Mouse (Mus musculus) intestine, embryonic 16.5 days (tissue): ENCODE data around the gene Snrnp40. TPM values are rescaled to one million over a fixed set of nuclear protein-coding genes. Genes with fewer than 3 reads are reported as not detected.
A peak's percentile ranks its signal among the peaks of the same experiment; 100 is the strongest.

Experiments used
- ATAC-seq: fragments of 200-750 bp; cut with Nextera tagmentation; 2 replicates; pipeline ENCODE4 v1.8.0; 2017; ENCODE audit warnings: moderate TSS enrichment, moderate library complexity
- H3K27ac ChIP-seq: fragments of 300-500 bp; sonication (generic); 2 replicates; pipeline ENCODE4 v1.5.1; 2014; ENCODE audit warnings: mild to moderate bottlenecking, low read length
- H3K27me3 ChIP-seq: fragments of 300-500 bp; sonication (generic); replicated peaks from 2 replicates; pipeline ENCODE4 v1.6.1; 2014; ENCODE audit warnings: low read length, control low read depth, mixed read lengths; ENCODE audit not compliant: control insufficient read depth, insufficient read depth
- H3K36me3 ChIP-seq: fragments of 300-500 bp; sonication (generic); 2 replicates; pipeline ENCODE4 v1.6.1; 2014; ENCODE audit warnings: low read length, control low read depth; ENCODE audit not compliant: control insufficient read depth, insufficient read depth
- H3K4me1 ChIP-seq: fragments of 300-500 bp; sonication (generic); 2 replicates; pipeline ENCODE4 v1.6.1; 2014; ENCODE audit warnings: low read length, control low read depth, mixed read lengths; ENCODE audit not compliant: control insufficient read depth, insufficient read depth
- H3K4me2 ChIP-seq: fragments of 300-500 bp; sonication (generic); 2 replicates; pipeline ENCODE4 v1.6.1; 2014; ENCODE audit warnings: low read depth, low read length, control low read depth
- H3K4me3 ChIP-seq: fragments of 300-500 bp; sonication (generic); 2 replicates; pipeline ENCODE4 v1.5.1; 2014; ENCODE audit warnings: mild to moderate bottlenecking, low read length
- H3K9ac ChIP-seq: fragments of 300-500 bp; sonication (generic); 2 replicates; pipeline ENCODE4 v1.6.1; 2014; ENCODE audit warnings: low read depth, low read length
- H3K9me3 ChIP-seq: fragments of 300-500 bp; sonication (generic); 2 replicates; pipeline ENCODE4 v1.6.1; 2016; ENCODE audit warnings: low read length, control low read depth; ENCODE audit not compliant: control insufficient read depth
- WGBS: fragments of 180-500 bp; shearing (Covaris S2); extraction: QIAGEN DNeasy Blood & Tissue Kit; methylation state at CpG from one replicate; pipeline ENCODE4 v1.1.7; 2014; 5-methylcytosine and 5-hydroxymethylcytosine counted together
- polyA plus RNA-seq: library from polyadenylated mRNA; unstranded; fragments of >200 nt; fragmentation: Nextera tagmentation; extraction: Ambion mirVana; gene quantifications from 2 replicates; pipeline ENCODE4 v1.2.1, GENCODE M21; 2015

Snrnp40 gene
- polyA plus RNA-seq, 1 experiment from 2014 or later: 118 TPM

DNA sequence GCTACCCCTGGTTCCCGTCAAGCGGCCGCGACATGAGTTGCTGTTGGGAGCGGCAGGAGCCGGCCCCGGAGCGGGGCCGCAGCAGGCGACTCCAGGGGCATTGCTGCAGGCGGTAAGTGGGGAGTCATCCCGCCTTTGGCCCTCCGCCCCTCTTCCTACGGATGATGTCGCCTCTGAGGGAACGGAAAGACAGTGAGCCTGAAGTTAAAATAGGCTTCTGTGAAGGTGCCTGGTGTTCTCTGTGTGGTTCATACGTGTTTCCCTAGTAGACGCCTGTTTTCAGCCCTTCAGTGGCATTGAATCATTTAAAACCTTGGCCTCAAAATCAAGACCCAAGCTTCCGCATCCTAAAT lies 282 bp downstream of the Snrnp40 start:
- H3K4me2 ChIP-seq: peak overlapping the region; percentile 78
- H3K36me3 ChIP-seq: no peaks in the 10 kb centered on the region
- under 1% methylated on average over 19 of the region's 19 CpGs for WGBS
- H3K4me3 ChIP-seq: peak overlapping the region; percentile 90
- H3K4me1 ChIP-seq: peaks cover 13% of the 10 kb centered on the region
- H3K9me3 ChIP-seq: no peaks in the 10 kb centered on the region
- H3K27me3 ChIP-seq: no peaks in the 10 kb centered on the region
- H3K27ac ChIP-seq: peak overlapping the region; percentile 69
- ATAC-seq: peak; percentile 40; the same call in 1 of the 2 replicates
- H3K9ac ChIP-seq: peak overlapping the region; percentile 96

DNA sequence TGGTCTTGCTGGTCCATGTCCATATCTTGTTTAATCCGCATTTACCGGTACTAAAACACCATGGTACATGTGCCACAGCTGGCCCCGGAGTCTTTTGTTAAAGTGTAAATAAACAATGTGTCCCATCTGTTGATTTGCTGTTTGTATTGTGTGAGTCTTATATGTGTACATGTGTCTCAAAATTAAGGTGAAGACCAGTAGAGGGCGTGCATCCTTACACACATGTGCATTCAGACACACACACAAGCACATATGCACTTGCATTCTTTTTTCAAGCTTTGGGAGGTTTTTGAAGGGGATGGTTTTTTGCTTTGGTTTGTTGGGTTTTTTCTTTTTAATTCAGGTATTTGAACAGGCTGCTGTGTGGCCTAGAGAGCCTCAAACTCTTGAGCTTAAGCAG lies 16.7 kb downstream of the Snrnp40 start:
- Histone ChIP-seq H3K4me1 (no peaks in the 10 kb centered on the region), H3K4me3 (no peak overlapping the region), H3K27ac (no peak overlapping the region), H3K9me3 (0 out of 2 replicates have a peak, but pooled peaks cover 3% of the 10 kb centered on the region), H3K27me3 (no peaks in the 10 kb centered on the region), H3K4me2 (no peak overlapping the region), H3K9ac (no peak overlapping the region), H3K36me3 (peaks cover 38% of the 10 kb centered on the region)
- WGBS: 86% methylated on average over 4 of the region's 4 CpGs
- no peak for ATAC-seq

DNA sequence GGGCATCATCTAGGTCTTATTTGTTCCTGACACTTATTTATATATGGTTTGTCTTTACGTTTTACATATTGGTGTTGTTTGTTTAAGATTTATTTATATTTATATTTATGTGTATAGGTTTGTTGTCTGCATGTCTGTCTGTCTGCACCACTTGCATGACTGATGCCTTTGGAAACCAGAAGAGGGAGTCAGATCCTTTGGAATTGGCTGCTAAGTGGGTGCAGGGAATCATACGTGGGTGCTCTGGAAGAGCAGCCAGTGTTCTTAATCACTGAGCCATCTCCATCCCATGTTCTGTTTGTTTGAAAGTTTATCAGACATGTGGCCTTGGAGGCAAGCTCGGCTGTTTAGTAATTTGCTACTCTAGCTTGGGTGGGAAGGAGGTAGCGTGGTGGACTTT lies 17.6 kb downstream of the Snrnp40 start:
- WGBS: 70% methylated on average over 4 of the region's 4 CpGs
- Histone ChIP-seq H3K9me3 (0 out of 2 replicates have a peak, but pooled peaks cover 3% of the 10 kb centered on the region), H3K36me3 (peaks cover 38% of the 10 kb centered on the region), H3K27ac (no peak overlapping the region), H3K27me3 (no peaks in the 10 kb centered on the region), H3K4me3 (no peak overlapping the region), H3K4me2 (no peak overlapping the region), H3K9ac (no peak overlapping the region), H3K4me1 (no peaks in the 10 kb centered on the region)
- no peak for ATAC-seq

DNA sequence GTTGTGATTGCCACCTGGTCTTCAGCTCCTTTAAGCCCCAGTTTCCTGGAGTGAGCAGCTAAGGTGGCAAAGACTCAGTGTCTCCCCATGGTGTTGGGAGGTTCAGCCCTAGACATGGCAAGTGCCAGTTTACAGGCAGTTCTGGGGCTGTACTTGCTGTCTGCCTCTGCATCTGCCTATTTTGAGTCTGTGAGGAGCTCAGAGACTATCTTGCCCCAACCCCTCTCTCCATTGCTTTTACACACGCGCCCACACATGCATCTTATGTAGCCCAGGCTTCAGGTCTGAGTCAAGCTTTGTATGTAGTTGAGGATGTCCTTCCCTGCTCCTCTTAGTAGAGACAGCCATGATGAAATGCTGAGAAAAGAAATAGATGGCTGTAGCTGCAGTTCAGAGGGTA lies 19.2 kb downstream of the Snrnp40 start:
- H3K27me3 ChIP-seq: no peaks in the 10 kb centered on the region
- no peak overlapping the region for H3K4me3 ChIP-seq
- H3K27ac ChIP-seq: no peak overlapping the region
- 0 out of 2 replicates have a peak, but pooled peaks cover 3% of the 10 kb centered on the region for H3K9me3 ChIP-seq
- no peaks in the 10 kb centered on the region for H3K4me1 ChIP-seq
- 98% methylated on average over 2 of the region's 2 CpGs for WGBS
- H3K4me2 ChIP-seq: no peak overlapping the region
- no peak overlapping the region for H3K9ac ChIP-seq
- peaks cover 35% of the 10 kb centered on the region for H3K36me3 ChIP-seq
- ATAC-seq: no peak

- H3K36me3 ChIP-seq: peaks cover 38% of the 10 kb centered on the region
Observed at GRCm38 (mm10) chr4:130380418-130380817, 20.5 kb downstream of the Snrnp40 start.

GRCm38 (mm10) chr4:130387256-130387655 lies 27.3 kb downstream of the Snrnp40 start:
- 87% methylated on average over 3 of the region's 3 CpGs for WGBS
- ATAC-seq: no peak
- Histone ChIP-seq H3K9me3 (no peaks in the 10 kb centered on the region), H3K4me1 (no peaks in the 10 kb centered on the region), H3K4me2 (no peak overlapping the region), H3K27ac (no peak overlapping the region), H3K4me3 (no peak overlapping the region), H3K27me3 (no peaks in the 10 kb centered on the region), H3K9ac (no peak overlapping the region), H3K36me3 (peaks cover 31% of the 10 kb centered on the region)

More at GRCm38 (mm10) chr4:130380418-130380817, 20.5 kb downstream of the Snrnp40 start:
- no peaks in the 10 kb centered on the region for H3K27me3 ChIP-seq
- ATAC-seq: no peak
- H3K27ac ChIP-seq: no peak overlapping the region
- no peak overlapping the region for H3K4me2 ChIP-seq
- no peak overlapping the region for H3K4me3 ChIP-seq
- H3K4me1 ChIP-seq: no peaks in the 10 kb centered on the region
- whole genome bisulfite sequencing: 83% methylated on average over 2 of the region's 2 CpGs
- H3K9me3 ChIP-seq: 0 out of 2 replicates have a peak, but pooled peaks cover 3% of the 10 kb centered on the region
- no peak overlapping the region for H3K9ac ChIP-seq

GRCm38 (mm10) chr4:130389496-130389895 lies 29.6 kb downstream of the Snrnp40 start:
- H3K4me2 ChIP-seq: no peak overlapping the region
- no peak for ATAC-seq
- no peaks in the 10 kb centered on the region for H3K9me3 ChIP-seq
- 77% methylated on average over 6 of the region's 6 CpGs for WGBS
- H3K9ac ChIP-seq: no peak overlapping the region
- H3K36me3 ChIP-seq: peaks cover 26% of the 10 kb centered on the region
- H3K4me1 ChIP-seq: no peaks in the 10 kb centered on the region
- no peaks in the 10 kb centered on the region for H3K27me3 ChIP-seq
- no peak overlapping the region for H3K4me3 ChIP-seq
- no peak overlapping the region for H3K27ac ChIP-seq

DNA sequence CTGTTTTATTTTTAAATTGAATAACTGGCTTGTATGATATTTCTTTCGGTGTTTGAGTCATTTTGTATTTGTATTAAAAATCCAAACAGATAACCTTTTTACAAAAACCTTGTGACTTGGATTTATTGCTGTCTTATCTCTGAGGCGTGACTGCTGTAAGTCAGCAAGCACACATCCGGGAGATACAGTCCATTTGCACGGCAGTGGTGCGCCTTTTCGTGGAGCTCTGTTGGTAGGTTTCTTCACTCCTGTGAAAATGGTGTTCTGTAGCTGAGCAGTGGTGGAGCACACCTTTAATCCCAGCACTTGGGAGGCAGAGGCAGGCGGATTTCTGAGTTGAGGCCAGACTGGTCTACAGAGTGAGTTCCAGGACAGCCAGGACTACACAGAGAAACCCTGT lies 30.0 kb downstream of the Snrnp40 start:
- Histone ChIP-seq H3K36me3 (peaks cover 23% of the 10 kb centered on the region), H3K4me1 (no peaks in the 10 kb centered on the region), H3K27ac (no peak overlapping the region), H3K27me3 (no peaks in the 10 kb centered on the region), H3K4me3 (no peak overlapping the region), H3K4me2 (no peak overlapping the region), H3K9me3 (no peaks in the 10 kb centered on the region), H3K9ac (no peak overlapping the region)
- 61% methylated on average over 7 of the region's 7 CpGs for WGBS
- peak; percentile 58; the same call in 1 of the 2 replicates for ATAC-seq

DNA sequence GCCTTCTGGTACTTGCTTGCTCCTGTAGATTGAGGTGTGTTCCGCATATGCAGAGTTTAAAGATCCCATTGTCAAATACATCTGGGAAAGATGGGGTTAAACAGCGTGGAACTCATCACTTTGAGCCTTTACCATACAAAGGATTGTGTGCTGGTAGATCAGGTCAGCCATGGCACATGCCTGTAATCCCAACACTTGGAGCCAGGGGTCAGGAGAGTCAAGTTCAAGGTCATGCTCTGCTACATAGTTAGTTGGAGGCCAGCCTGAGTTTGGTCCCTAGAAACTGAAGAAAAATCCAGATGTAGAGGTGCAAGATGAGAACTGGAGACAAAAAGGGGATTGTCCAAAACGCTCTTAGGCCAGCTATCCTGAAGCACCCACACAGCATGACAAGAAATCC lies 31.3 kb downstream of the Snrnp40 start:
- Histone ChIP-seq H3K9ac (no peak overlapping the region), H3K4me3 (no peak overlapping the region), H3K36me3 (peaks cover 20% of the 10 kb centered on the region), H3K4me1 (no peaks in the 10 kb centered on the region), H3K9me3 (no peaks in the 10 kb centered on the region), H3K4me2 (no peak overlapping the region), H3K27me3 (no peaks in the 10 kb centered on the region), H3K27ac (no peak overlapping the region)
- ATAC-seq: no peak
- WGBS: 63% methylated on average over 3 of the region's 3 CpGs
